Mouse (Mus musculus): ENCODE data around the gene Fam76a. TPM values are rescaled to one million over a fixed set of nuclear protein-coding genes. Genes with fewer than 3 reads are reported as not detected.

Fam76a gene
- polyA plus RNA-seq, 1 experiment from 2014 or later: 43.0 TPM

- no peak overlapping the region for H3K9ac ChIP-seq
- 64% methylated on average over 7 of the region's 7 CpGs for WGBS
- DNase-seq (no peak), ATAC-seq (ENCODE audit: insufficient read depth) (no peak)
- no peak overlapping the region for H3K4me3 ChIP-seq (ENCODE audit: low read depth, low read length)
- H3K27me3 ChIP-seq (ENCODE audit: insufficient read depth, low read length): no peaks in the 10 kb centered on the region
- no peaks in the 10 kb centered on the region for H3K36me3 ChIP-seq (ENCODE audit: insufficient read depth)
- H3K4me2 ChIP-seq: no peak overlapping the region
- TF ChIP-seq CTCF (IDR thresholded peaks at IDR 0.05; ENCODE audit: low read depth): no peak
- peaks cover 11% of the 10 kb centered on the region for H3K4me1 ChIP-seq (ENCODE audit: insufficient read depth)
- no peaks in the 10 kb centered on the region for H3K9me3 ChIP-seq (ENCODE audit: low read depth, low read length)
- no peak overlapping the region for H3K27ac ChIP-seq (ENCODE audit: low read depth)
These were observed 32.4 kb upstream of the Fam76a start for GRCm38 (mm10) chr4:132954530-132955394.

- H3K4me3 ChIP-seq (ENCODE audit: low read depth, low read length): no peak overlapping the region
- 44% methylated on average over 2 of the region's 2 CpGs for WGBS
- no peak overlapping the region for H3K9ac ChIP-seq
- no peak overlapping the region for H3K27ac ChIP-seq (ENCODE audit: low read depth)
- H3K27me3 ChIP-seq (ENCODE audit: insufficient read depth, low read length): no peaks in the 10 kb centered on the region
- no peaks in the 10 kb centered on the region for H3K36me3 ChIP-seq (ENCODE audit: insufficient read depth)
- ATAC-seq (ENCODE audit: insufficient read depth) (no peak), DNase-seq (no peak)
- no peak overlapping the region for H3K4me2 ChIP-seq
- no peaks in the 10 kb centered on the region for H3K9me3 ChIP-seq (ENCODE audit: low read depth, low read length)
- peaks cover 10% of the 10 kb centered on the region for H3K4me1 ChIP-seq (ENCODE audit: insufficient read depth)
- TF ChIP-seq CTCF (IDR thresholded peaks at IDR 0.05; ENCODE audit: low read depth): no peak
These were observed 28.6 kb upstream of the Fam76a start for GRCm38 (mm10) chr4:132950999-132951398.

- Histone ChIP-seq H3K9ac (no peak overlapping the region), H3K4me3 (ENCODE audit: low read depth, low read length) (peak overlapping the region; percentile 8; the same call in 1 of the 2 replicates), H3K27ac (ENCODE audit: low read depth) (no peak overlapping the region), H3K4me2 (peak overlapping the region; percentile 40), H3K9me3 (ENCODE audit: low read depth, low read length) (no peaks in the 10 kb centered on the region), H3K4me1 (ENCODE audit: insufficient read depth) (peaks cover 13% of the 10 kb centered on the region), H3K36me3 (ENCODE audit: insufficient read depth) (no peaks in the 10 kb centered on the region), H3K27me3 (ENCODE audit: insufficient read depth, low read length) (no peaks in the 10 kb centered on the region)
- WGBS: 33% methylated on average over 24 of the region's 24 CpGs
- ATAC-seq (ENCODE audit: insufficient read depth) (no peak), DNase-seq (peak; percentile 61)
- 0 out of 2 replicates have a peak, but pooled peaks have one; percentile 4 for TF ChIP-seq CTCF (IDR thresholded peaks at IDR 0.05; ENCODE audit: low read depth)
These were observed 27.6 kb upstream of the Fam76a start for GRCm38 (mm10) chr4:132949882-132950532.

GRCm38 (mm10) chr4:132946047-132947001 lies 24.0 kb upstream of the Fam76a start:
- Histone ChIP-seq H3K27me3 (ENCODE audit: insufficient read depth, low read length) (no peaks in the 10 kb centered on the region), H3K4me3 (ENCODE audit: low read depth, low read length) (no peak overlapping the region; the same call in 1 of the 2 replicates), H3K4me1 (ENCODE audit: insufficient read depth) (peaks cover 13% of the 10 kb centered on the region), H3K9me3 (ENCODE audit: low read depth, low read length) (no peaks in the 10 kb centered on the region), H3K27ac (ENCODE audit: low read depth) (peak overlapping the region; percentile 75), H3K9ac (peak overlapping the region; percentile 34), H3K36me3 (ENCODE audit: insufficient read depth) (no peaks in the 10 kb centered on the region), H3K4me2 (peak overlapping the region; percentile 54)
- peak; percentile 54 for ATAC-seq (ENCODE audit: insufficient read depth)
- WGBS: 10% methylated on average over 27 of the region's 27 CpGs
- no peak for TF ChIP-seq CTCF (IDR thresholded peaks at IDR 0.05; ENCODE audit: low read depth)
- peak; percentile 67 for DNase-seq

- H3K4me1 ChIP-seq (ENCODE audit: insufficient read depth): peaks cover 13% of the 10 kb centered on the region
- 3% methylated on average over 15 of the region's 15 CpGs for WGBS
- peak; percentile 87 for ATAC-seq (ENCODE audit: insufficient read depth)
- no peaks in the 10 kb centered on the region for H3K36me3 ChIP-seq (ENCODE audit: insufficient read depth)
- peak; percentile 97 for DNase-seq
- peak overlapping the region; percentile 75 for H3K27ac ChIP-seq (ENCODE audit: low read depth)
- H3K27me3 ChIP-seq (ENCODE audit: insufficient read depth, low read length): no peaks in the 10 kb centered on the region
- H3K4me2 ChIP-seq: peak overlapping the region; percentile 54
- no peak overlapping the region; the same call in 1 of the 2 replicates for H3K4me3 ChIP-seq (ENCODE audit: low read depth, low read length)
- peak; percentile 97 for TF ChIP-seq CTCF (IDR thresholded peaks at IDR 0.05; ENCODE audit: low read depth)
- no peaks in the 10 kb centered on the region for H3K9me3 ChIP-seq (ENCODE audit: low read depth, low read length)
- peak overlapping the region; percentile 34 for H3K9ac ChIP-seq
These were observed 23.1 kb upstream of the Fam76a start for GRCm38 (mm10) chr4:132945261-132946046.

- no peak for TF ChIP-seq CTCF (IDR thresholded peaks at IDR 0.05; ENCODE audit: low read depth)
- Histone ChIP-seq H3K4me1 (ENCODE audit: insufficient read depth) (peaks cover 13% of the 10 kb centered on the region), H3K4me2 (0 out of 2 replicates have a peak overlapping the region, but pooled peaks have one; percentile 3), H3K9ac (no peak overlapping the region), H3K27me3 (ENCODE audit: insufficient read depth, low read length) (no peaks in the 10 kb centered on the region), H3K4me3 (ENCODE audit: low read depth, low read length) (no peak overlapping the region), H3K27ac (ENCODE audit: low read depth) (peak overlapping the region; percentile 26; the same call in 1 of the 2 replicates), H3K36me3 (ENCODE audit: insufficient read depth) (no peaks in the 10 kb centered on the region), H3K9me3 (ENCODE audit: low read depth, low read length) (no peaks in the 10 kb centered on the region)
- 51% methylated on average over 4 of the region's 4 CpGs for WGBS
- ATAC-seq (ENCODE audit: insufficient read depth) (no peak), DNase-seq (no peak)
These were observed 22.4 kb upstream of the Fam76a start for GRCm38 (mm10) chr4:132944776-132945175.
